Mouse (Mus musculus): ENCODE results near the gene Olfr1106. TPM values are rescaled to one million over a fixed set of nuclear protein-coding genes. Genes with fewer than 3 reads are reported as not detected.

Olfr1106 gene
- polyA plus RNA-seq (2015; fragmentation: Nextera tagmentation; extraction: Ambion mirVana), result not detected in 2 replicates

GRCm38 (mm10) chr2:87052173-87052572, at the start of gene Olfr1106:
Olfr1106 (minus strand) TSS chr2:87052273.
- ATAC-seq, result no peak
- Histone ChIP-seq H3K36me3 (ENCODE audit: control insufficient read depth, insufficient read depth, low read length) (no peaks in the 10 kb centered on the region), H3K27ac (ENCODE audit: low read depth, low read length) (no peak within 1 kb of the TSS), H3K4me3 (ENCODE audit: low read length) (no peak within 1 kb of the TSS), H3K9ac (ENCODE audit: low read depth, low read length) (no peak within 1 kb of the TSS), H3K9me3 (ENCODE audit: control insufficient read depth, low read length) (no peaks in the 10 kb centered on the region), H3K4me1 (ENCODE audit: control insufficient read depth, insufficient read depth, low read depth, low read length) (no peaks in the 10 kb centered on the region), H3K4me2 (ENCODE audit: low read length) (no peak within 1 kb of the TSS), H3K27me3 (replicated peaks; ENCODE audit: control insufficient read depth, insufficient read depth, low read length) (no peaks in the 10 kb centered on the region)
- WGBS, result 81% methylated on average over 1 of the region's 1 CpGs

GRCm38 (mm10) chr2:87095908-87096307, 43.8 kb upstream of the Olfr1106 start, which contains the start of gene Olfr1109:
Olfr1109 (minus strand) TSS chr2:87096008.
- no peaks in the 10 kb centered on the region for H3K27me3 ChIP-seq (replicated peaks; ENCODE audit: control insufficient read depth, insufficient read depth, low read length)
- no peak within 1 kb of the TSS for H3K27ac ChIP-seq (ENCODE audit: low read depth, low read length)
- no peak within 1 kb of the TSS for H3K4me3 ChIP-seq (ENCODE audit: low read length)
- no peaks in the 10 kb centered on the region for H3K36me3 ChIP-seq (ENCODE audit: control insufficient read depth, insufficient read depth, low read length)
- no peaks in the 10 kb centered on the region for H3K9me3 ChIP-seq (ENCODE audit: control insufficient read depth, low read length)
- 44% methylated on average over 1 of the region's 1 CpGs for WGBS
- ATAC-seq, result no peak
- H3K9ac ChIP-seq (ENCODE audit: low read depth, low read length), result no peak within 1 kb of the TSS
- no peaks in the 10 kb centered on the region for H3K4me1 ChIP-seq (ENCODE audit: control insufficient read depth, insufficient read depth, low read depth, low read length)
- H3K4me2 ChIP-seq (ENCODE audit: low read length), result no peak within 1 kb of the TSS

- H3K4me1 ChIP-seq (ENCODE audit: control insufficient read depth, insufficient read depth, low read depth, low read length), result no peaks in the 10 kb centered on the region
- 83% methylated on average over 1 of the region's 1 CpGs for WGBS
- H3K9ac ChIP-seq (ENCODE audit: low read depth, low read length), result no peak within 1 kb of the TSS
- no peaks in the 10 kb centered on the region for H3K9me3 ChIP-seq (ENCODE audit: control insufficient read depth, low read length)
- ATAC-seq, result no peak
- no peak within 1 kb of the TSS for H3K4me2 ChIP-seq (ENCODE audit: low read length)
- no peak within 1 kb of the TSS for H3K4me3 ChIP-seq (ENCODE audit: low read length)
- H3K36me3 ChIP-seq (ENCODE audit: control insufficient read depth, insufficient read depth, low read length), result no peaks in the 10 kb centered on the region
- H3K27ac ChIP-seq (ENCODE audit: low read depth, low read length), result no peak within 1 kb of the TSS
- H3K27me3 ChIP-seq (replicated peaks; ENCODE audit: control insufficient read depth, insufficient read depth, low read length), result no peaks in the 10 kb centered on the region
Observed at GRCm38 (mm10) chr2:87075717-87076116, 23.6 kb upstream of the Olfr1106 start, which contains the start of gene Olfr1107. Olfr1107 (minus strand) TSS chr2:87075817.

- H3K27ac ChIP-seq (ENCODE audit: low read depth, low read length), result no peak within 1 kb of the TSS
- no peaks in the 10 kb centered on the region for H3K36me3 ChIP-seq (ENCODE audit: control insufficient read depth, insufficient read depth, low read length)
- H3K27me3 ChIP-seq (replicated peaks; ENCODE audit: control insufficient read depth, insufficient read depth, low read length), result no peaks in the 10 kb centered on the region
- no peak within 1 kb of the TSS for H3K4me3 ChIP-seq (ENCODE audit: low read length)
- no peak within 1 kb of the TSS for H3K4me2 ChIP-seq (ENCODE audit: low read length)
- ATAC-seq, result no peak
- no peaks in the 10 kb centered on the region for H3K9me3 ChIP-seq (ENCODE audit: control insufficient read depth, low read length)
- no peaks in the 10 kb centered on the region for H3K4me1 ChIP-seq (ENCODE audit: control insufficient read depth, insufficient read depth, low read depth, low read length)
- H3K9ac ChIP-seq (ENCODE audit: low read depth, low read length), result no peak within 1 kb of the TSS
Observed at GRCm38 (mm10) chr2:87036431-87036830, 15.6 kb downstream of the Olfr1106 start, which contains the start of gene Olfr1105. Olfr1105 (minus strand) TSS chr2:87036531.

GRCm38 (mm10) chr2:87026980-87027379, 25.1 kb downstream of the Olfr1106 start, which contains the start of gene Olfr1104:
Olfr1104 (minus strand) TSS chr2:87027080.
- WGBS, result 84% methylated on average over 1 of the region's 1 CpGs

GRCm38 (mm10) chr2:86998098-86998497, 54.0 kb downstream of the Olfr1106 start, which contains the start of gene Olfr1102:
Olfr1102 (plus strand) TSS chr2:86998398.
- no peak within 1 kb of the TSS for H3K27ac ChIP-seq (ENCODE audit: low read depth, low read length)
- no peak within 1 kb of the TSS for H3K9ac ChIP-seq (ENCODE audit: low read depth, low read length)
- no peaks in the 10 kb centered on the region for H3K9me3 ChIP-seq (ENCODE audit: control insufficient read depth, low read length)
- no peaks in the 10 kb centered on the region for H3K4me1 ChIP-seq (ENCODE audit: control insufficient read depth, insufficient read depth, low read depth, low read length)
- no peaks in the 10 kb centered on the region for H3K27me3 ChIP-seq (replicated peaks; ENCODE audit: control insufficient read depth, insufficient read depth, low read length)
- no peak within 1 kb of the TSS for H3K4me3 ChIP-seq (ENCODE audit: low read length)
- no peaks in the 10 kb centered on the region for H3K36me3 ChIP-seq (ENCODE audit: control insufficient read depth, insufficient read depth, low read length)
- no peak within 1 kb of the TSS for H3K4me2 ChIP-seq (ENCODE audit: low read length)
- no peak for ATAC-seq

More at GRCm38 (mm10) chr2:87026980-87027379, 25.1 kb downstream of the Olfr1106 start, which contains the start of gene Olfr1104:
- no peak within 1 kb of the TSS for H3K27ac ChIP-seq (ENCODE audit: low read depth, low read length)
- no peak within 1 kb of the TSS for H3K9ac ChIP-seq (ENCODE audit: low read depth, low read length)
- no peak for ATAC-seq
- H3K4me2 ChIP-seq (ENCODE audit: low read length), result no peak within 1 kb of the TSS
- H3K9me3 ChIP-seq (ENCODE audit: control insufficient read depth, low read length), result no peaks in the 10 kb centered on the region
- no peaks in the 10 kb centered on the region for H3K36me3 ChIP-seq (ENCODE audit: control insufficient read depth, insufficient read depth, low read length)
- no peaks in the 10 kb centered on the region for H3K4me1 ChIP-seq (ENCODE audit: control insufficient read depth, insufficient read depth, low read depth, low read length)
- no peak within 1 kb of the TSS for H3K4me3 ChIP-seq (ENCODE audit: low read length)
- no peaks in the 10 kb centered on the region for H3K27me3 ChIP-seq (replicated peaks; ENCODE audit: control insufficient read depth, insufficient read depth, low read length)

Other genes with a start within 250 kb of the Olfr1106 start
- not detected in 2 replicates for gene Olfr141, start 242.3 kb downstream of the Olfr1106 start, polyA plus RNA-seq (2015; fragmentation: Nextera tagmentation; extraction: Ambion mirVana)
- gene Olfr1094, start 227.6 kb downstream of the Olfr1106 start, polyA plus RNA-seq (2015; fragmentation: Nextera tagmentation; extraction: Ambion mirVana), result not detected in 2 replicates
- gene Olfr1095, start 200.6 kb downstream of the Olfr1106 start, polyA plus RNA-seq (2015; fragmentation: Nextera tagmentation; extraction: Ambion mirVana), result not detected in 2 replicates
- not detected in 2 replicates for gene Gm13723, start 177.5 kb downstream of the Olfr1106 start, polyA plus RNA-seq (2015; fragmentation: Nextera tagmentation; extraction: Ambion mirVana)
- not detected in 2 replicates for gene Olfr1097, start 160.1 kb downstream of the Olfr1106 start, polyA plus RNA-seq (2015; fragmentation: Nextera tagmentation; extraction: Ambion mirVana)
- gene Olfr1098, start 127.7 kb downstream of the Olfr1106 start, polyA plus RNA-seq (2015; fragmentation: Nextera tagmentation; extraction: Ambion mirVana), result not detected in 2 replicates
- not detected in 2 replicates for gene Olfr1099, start 91.6 kb downstream of the Olfr1106 start, polyA plus RNA-seq (2015; fragmentation: Nextera tagmentation; extraction: Ambion mirVana)
- not detected in 2 replicates for gene Olfr1100, start 72.3 kb downstream of the Olfr1106 start, polyA plus RNA-seq (2015; fragmentation: Nextera tagmentation; extraction: Ambion mirVana)
- not detected in 2 replicates for gene Olfr1101, start 61.1 kb downstream of the Olfr1106 start, polyA plus RNA-seq (2015; fragmentation: Nextera tagmentation; extraction: Ambion mirVana)
- gene Olfr1102, start 53.9 kb downstream of the Olfr1106 start, polyA plus RNA-seq (2015; fragmentation: Nextera tagmentation; extraction: Ambion mirVana), result not detected in 2 replicates
- gene Olfr1104, start 25.2 kb downstream of the Olfr1106 start, polyA plus RNA-seq (2015; fragmentation: Nextera tagmentation; extraction: Ambion mirVana), result not detected in 2 replicates
- not detected in 2 replicates for gene Olfr1105, start 15.7 kb downstream of the Olfr1106 start, polyA plus RNA-seq (2015; fragmentation: Nextera tagmentation; extraction: Ambion mirVana)
- not detected in 2 replicates for gene Olfr1107, start 23.5 kb upstream of the Olfr1106 start, polyA plus RNA-seq (2015; fragmentation: Nextera tagmentation; extraction: Ambion mirVana)
- gene Olfr1109, start 43.7 kb upstream of the Olfr1106 start, polyA plus RNA-seq (2015; fragmentation: Nextera tagmentation; extraction: Ambion mirVana), result not detected in 2 replicates
- gene Olfr259, start 62.3 kb upstream of the Olfr1106 start, polyA plus RNA-seq (2015; fragmentation: Nextera tagmentation; extraction: Ambion mirVana), result not detected in 2 replicates
- not detected in 2 replicates for gene Olfr1110, start 88.0 kb upstream of the Olfr1106 start, polyA plus RNA-seq (2015; fragmentation: Nextera tagmentation; extraction: Ambion mirVana)
- gene Olfr1111, start 100.4 kb upstream of the Olfr1106 start, polyA plus RNA-seq (2015; fragmentation: Nextera tagmentation; extraction: Ambion mirVana), result not detected in 2 replicates
- gene Olfr1112, start 135.5 kb upstream of the Olfr1106 start, polyA plus RNA-seq (2015; fragmentation: Nextera tagmentation; extraction: Ambion mirVana), result not detected in 2 replicates
- not detected in 2 replicates for gene Olfr1113, start 156.7 kb upstream of the Olfr1106 start, polyA plus RNA-seq (2015; fragmentation: Nextera tagmentation; extraction: Ambion mirVana)
- not detected in 2 replicates for gene Olfr1115, start 195.7 kb upstream of the Olfr1106 start, polyA plus RNA-seq (2015; fragmentation: Nextera tagmentation; extraction: Ambion mirVana)
- not detected in 2 replicates for gene Olfr1116, start 215.3 kb upstream of the Olfr1106 start, polyA plus RNA-seq (2015; fragmentation: Nextera tagmentation; extraction: Ambion mirVana)

Data from hindbrain, embryonic 16.5 days (tissue).